Mouse (Mus musculus): ENCODE results near the gene Hsd17b3. TPM values are rescaled to one million over a fixed set of nuclear protein-coding genes. Genes with fewer than 3 reads are reported as not detected.
"Not testable (repeated sequence)": the region's sequence is repeated elsewhere in the genome, so short reads cannot be mapped to it uniquely, and the experiment has no call there.

Hsd17b3 gene
- total and polyA plus RNA-seq, 3 experiments, result not detected

GRCm38 (mm10) chr13:64053959-64054358, 35.1 kb downstream of the Hsd17b3 start:
- 69% methylated on average over 1 of the region's 1 CpGs for WGBS
- H3K4me3 ChIP-seq, result no peak overlapping the region

GRCm38 (mm10) chr13:64052281-64052680, 36.7 kb downstream of the Hsd17b3 start:
- H3K4me3 ChIP-seq; H3K27me3 ChIP-seq (ENCODE audit: control insufficient read depth, insufficient read depth, low read length); DNase-seq; H3K36me3 ChIP-seq (ENCODE audit: control insufficient read depth, insufficient read depth, low read length); intact Hi-C loops (cut with DNase I); H3K9ac ChIP-seq (ENCODE audit: low read depth, low read length); H3K27ac ChIP-seq; H3K79me2 ChIP-seq (replicated peaks; ENCODE audit: control insufficient read depth, insufficient read depth, low read length); H3K4me1 ChIP-seq (ENCODE audit: control insufficient read depth, insufficient read depth, low read length): not testable (repeated sequence)
- WGBS, result 90% methylated on average over 2 of the region's 2 CpGs

More at GRCm38 (mm10) chr13:64053959-64054358, 35.1 kb downstream of the Hsd17b3 start:
- Histone ChIP-seq H3K9ac (ENCODE audit: low read depth, low read length) (no peak overlapping the region), H3K27ac (no peak overlapping the region), H3K36me3 (ENCODE audit: control insufficient read depth, insufficient read depth, low read length) (no peaks in the 10 kb centered on the region), H3K27me3 (ENCODE audit: control insufficient read depth, insufficient read depth, low read length) (no peaks in the 10 kb centered on the region), H3K4me1 (ENCODE audit: control insufficient read depth, insufficient read depth, low read length) (no peaks in the 10 kb centered on the region), H3K79me2 (replicated peaks; ENCODE audit: control insufficient read depth, insufficient read depth, low read length) (no peaks in the 10 kb centered on the region)
- DNase-seq, result no peak
- intact Hi-C loops (cut with DNase I), result no loop called here
- TF ChIP-seq POLR2A (IDR thresholded peaks at IDR 0.05; ENCODE audit: insufficient read depth, low read depth, low read length), result no peak
- no peak for TF ChIP-seq CTCF (IDR thresholded peaks at IDR 0.05)
- TF ChIP-seq EP300 (IDR thresholded peaks at IDR 0.05; ENCODE audit: insufficient read depth, low read depth, low read length), result no peak

GRCm38 (mm10) chr13:64050895-64051294, 38.1 kb downstream of the Hsd17b3 start:
- H3K27ac ChIP-seq, result no peak overlapping the region

GRCm38 (mm10) chr13:64049535-64049934, 39.5 kb downstream of the Hsd17b3 start:
- Histone ChIP-seq H3K79me2 (replicated peaks; ENCODE audit: control insufficient read depth, insufficient read depth, low read length) (no peaks in the 10 kb centered on the region), H3K9ac (ENCODE audit: low read depth, low read length) (no peak overlapping the region), H3K36me3 (ENCODE audit: control insufficient read depth, insufficient read depth, low read length) (no peaks in the 10 kb centered on the region), H3K4me3 (no peak overlapping the region), H3K27ac (no peak overlapping the region), H3K4me1 (ENCODE audit: control insufficient read depth, insufficient read depth, low read length) (no peaks in the 10 kb centered on the region), H3K27me3 (ENCODE audit: control insufficient read depth, insufficient read depth, low read length) (no peaks in the 10 kb centered on the region)
- no peak for TF ChIP-seq EP300 (IDR thresholded peaks at IDR 0.05; ENCODE audit: insufficient read depth, low read depth, low read length)
- TF ChIP-seq CTCF (IDR thresholded peaks at IDR 0.05), result no peak
- no peak for TF ChIP-seq POLR2A (IDR thresholded peaks at IDR 0.05; ENCODE audit: insufficient read depth, low read depth, low read length)
- no peak for DNase-seq
- intact Hi-C loops (cut with DNase I), result no loop called here

More at GRCm38 (mm10) chr13:64050895-64051294, 38.1 kb downstream of the Hsd17b3 start:
- intact Hi-C loops (cut with DNase I), result loop anchor here (2.0 kb wide), 1 partner anchor 42 kb away; no protein-coding TSS in a partner anchor
- TF ChIP-seq CTCF (IDR thresholded peaks at IDR 0.05) (peak; percentile 51), EP300 (IDR thresholded peaks at IDR 0.05; ENCODE audit: insufficient read depth, low read depth, low read length) (no peak), POLR2A (IDR thresholded peaks at IDR 0.05; ENCODE audit: insufficient read depth, low read depth, low read length) (no peak)
- Histone ChIP-seq H3K9ac (ENCODE audit: low read depth, low read length) (no peak overlapping the region), H3K36me3 (ENCODE audit: control insufficient read depth, insufficient read depth, low read length) (no peaks in the 10 kb centered on the region), H3K79me2 (replicated peaks; ENCODE audit: control insufficient read depth, insufficient read depth, low read length) (no peaks in the 10 kb centered on the region), H3K27me3 (ENCODE audit: control insufficient read depth, insufficient read depth, low read length) (no peaks in the 10 kb centered on the region), H3K4me3 (no peak overlapping the region), H3K4me1 (ENCODE audit: control insufficient read depth, insufficient read depth, low read length) (no peaks in the 10 kb centered on the region)
- no peak for DNase-seq
- 68% methylated on average over 4 of the region's 4 CpGs for WGBS

GRCm38 (mm10) chr13:64048467-64048866, 40.6 kb downstream of the Hsd17b3 start:
- no peaks in the 10 kb centered on the region for H3K36me3 ChIP-seq (ENCODE audit: control insufficient read depth, insufficient read depth, low read length)
- H3K4me3 ChIP-seq, result no peak overlapping the region
- H3K9ac ChIP-seq (ENCODE audit: low read depth, low read length), result no peak overlapping the region
- H3K27ac ChIP-seq, result no peak overlapping the region
- no peak for TF ChIP-seq POLR2A (IDR thresholded peaks at IDR 0.05; ENCODE audit: insufficient read depth, low read depth, low read length)
- TF ChIP-seq EP300 (IDR thresholded peaks at IDR 0.05; ENCODE audit: insufficient read depth, low read depth, low read length), result no peak
- no peak for TF ChIP-seq CTCF (IDR thresholded peaks at IDR 0.05)
- H3K4me1 ChIP-seq (ENCODE audit: control insufficient read depth, insufficient read depth, low read length), result no peaks in the 10 kb centered on the region
- intact Hi-C loops (cut with DNase I), result no loop called here
- no peaks in the 10 kb centered on the region for H3K27me3 ChIP-seq (ENCODE audit: control insufficient read depth, insufficient read depth, low read length)
- DNase-seq, result no peak
- WGBS, result 91% methylated on average over 2 of the region's 2 CpGs
- no peaks in the 10 kb centered on the region for H3K79me2 ChIP-seq (replicated peaks; ENCODE audit: control insufficient read depth, insufficient read depth, low read length)

- no peaks in the 10 kb centered on the region for H3K4me1 ChIP-seq (ENCODE audit: control insufficient read depth, insufficient read depth, low read length)
- no peak for DNase-seq
- H3K79me2 ChIP-seq (replicated peaks; ENCODE audit: control insufficient read depth, insufficient read depth, low read length), result no peaks in the 10 kb centered on the region
- intact Hi-C loops (cut with DNase I), result loop anchor here (5.0 to 10.0 kb wide), 4 partner anchors 138 to 675 kb away; no protein-coding TSS in a partner anchor
- no peak overlapping the region for H3K4me3 ChIP-seq
- no peak overlapping the region for H3K27ac ChIP-seq
- 70% methylated on average over 10 of the region's 10 CpGs for WGBS
- no peaks in the 10 kb centered on the region for H3K27me3 ChIP-seq (ENCODE audit: control insufficient read depth, insufficient read depth, low read length)
- H3K9ac ChIP-seq (ENCODE audit: low read depth, low read length), result no peak overlapping the region
- H3K36me3 ChIP-seq (ENCODE audit: control insufficient read depth, insufficient read depth, low read length), result no peaks in the 10 kb centered on the region
- TF ChIP-seq CTCF (IDR thresholded peaks at IDR 0.05) (no peak), EP300 (IDR thresholded peaks at IDR 0.05; ENCODE audit: insufficient read depth, low read depth, low read length) (no peak), POLR2A (IDR thresholded peaks at IDR 0.05; ENCODE audit: insufficient read depth, low read depth, low read length) (no peak)
Measured at GRCm38 (mm10) chr13:64039976-64040375, 49.1 kb downstream of the Hsd17b3 start.
